Mouse (Mus musculus) forebrain, postnatal 0 days (tissue): ENCODE measurements at regions not wholly inside any gene's neighbourhood (a gene's known extent, or its start where the extent isn't known, plus 50 kb on each side); places are given as distances from the start of the nearest gene placed in this dataset.

Experiments used
- ATAC-seq: fragments of 200-750 bp; cut with Nextera tagmentation; 2 replicates; pipeline ENCODE4 v1.8.0; 2017; ENCODE audit warnings: mild to moderate bottlenecking, moderate library complexity
- DNase-seq: peaks from one replicate; pipeline ENCODE4 v3.0.0-alpha.2; 2015
- H3K27ac ChIP-seq: fragments of 300-500 bp; sonication (generic); 2 replicates; pipeline ENCODE4 v1.5.1; 2014; ENCODE audit warnings: low read depth, mild to moderate bottlenecking, antibody characterized with exemption, low read length, moderate library complexity, mixed read lengths
- H3K27me3 ChIP-seq: fragments of 300-500 bp; sonication (generic); 2 replicates; pipeline ENCODE4 v1.6.1; 2014; ENCODE audit warnings: mild to moderate bottlenecking, low read length, mixed read lengths; ENCODE audit not compliant: insufficient read depth
- H3K36me3 ChIP-seq: fragments of 300-500 bp; sonication (generic); 2 replicates; pipeline ENCODE4 v1.6.1; 2014; ENCODE audit warnings: mild to moderate bottlenecking, moderate library complexity; ENCODE audit not compliant: insufficient read depth
- H3K4me1 ChIP-seq: fragments of 300-500 bp; sonication (generic); 2 replicates; pipeline ENCODE4 v1.6.1; 2014; ENCODE audit warnings: antibody characterized with exemption; ENCODE audit not compliant: insufficient read depth
- H3K4me2 ChIP-seq: fragments of 300-500 bp; sonication (generic); 2 replicates; pipeline ENCODE4 v1.6.1; 2014; ENCODE audit warnings: low read depth, mild to moderate bottlenecking, moderate library complexity
- H3K4me3 ChIP-seq: fragments of 300-500 bp; sonication (generic); 2 replicates; pipeline ENCODE4 v1.5.1; 2014; ENCODE audit warnings: low read depth, low read length, mixed read lengths
- H3K9ac ChIP-seq: fragments of 300-500 bp; sonication (generic); 2 replicates; pipeline ENCODE4 v1.6.1; 2014; ENCODE audit warnings: mild to moderate bottlenecking
- H3K9me3 ChIP-seq: fragments of 300-500 bp; sonication (generic); 2 replicates; pipeline ENCODE4 v1.6.1; 2016; ENCODE audit warnings: low read length
- CTCF ChIP-seq: sonication (generic); IDR thresholded peaks from 2 replicates; pipeline ENCODE4 v1.5.1; 2016; ENCODE audit warnings: antibody characterized with exemption, control low read depth, low read depth
- WGBS: fragments of 180-500 bp; shearing (Covaris S2); extraction: QIAGEN DNeasy Blood & Tissue Kit; methylation state at CpG from one replicate; pipeline ENCODE4 v1.1.7; 2014; 5-methylcytosine and 5-hydroxymethylcytosine counted together

- DNase-seq (no peak), ATAC-seq (no peak)
- Histone ChIP-seq H3K4me2 (no peak overlapping the region), H3K4me1 (no peaks in the 10 kb centered on the region), H3K27me3 (no peaks in the 10 kb centered on the region), H3K9me3 (no peaks in the 10 kb centered on the region), H3K36me3 (no peaks in the 10 kb centered on the region), H3K27ac (no peak overlapping the region), H3K9ac (no peak overlapping the region), H3K4me3 (no peak overlapping the region)
- 45% methylated on average over 9 of the region's 9 CpGs for WGBS
- no peak for TF ChIP-seq CTCF
These were observed 816.5 kb upstream of the Car8 start for GRCm38 (mm10) chr4:9055266-9055820.

- DNase-seq (no peak), ATAC-seq (no peak)
- Histone ChIP-seq H3K9me3 (no peaks in the 10 kb centered on the region), H3K9ac (no peak overlapping the region), H3K4me3 (no peak overlapping the region), H3K4me1 (no peaks in the 10 kb centered on the region), H3K4me2 (no peak overlapping the region), H3K27ac (no peak overlapping the region), H3K27me3 (no peaks in the 10 kb centered on the region), H3K36me3 (no peaks in the 10 kb centered on the region)
- TF ChIP-seq CTCF = no peak
- WGBS = 82% methylated on average over 1 of the region's 1 CpGs
These were observed 810.0 kb upstream of the Car8 start for GRCm38 (mm10) chr4:9048817-9049216.

GRCm38 (mm10) chr4:9047151-9047550 is 808.3 kb upstream of the Car8 start:
- no peak overlapping the region for H3K27ac ChIP-seq
- no peak for TF ChIP-seq CTCF
- no peak overlapping the region for H3K4me2 ChIP-seq
- no peaks in the 10 kb centered on the region for H3K4me1 ChIP-seq
- ATAC-seq (no peak), DNase-seq (no peak)
- no peak overlapping the region for H3K4me3 ChIP-seq
- no peaks in the 10 kb centered on the region for H3K36me3 ChIP-seq
- H3K27me3 ChIP-seq = no peaks in the 10 kb centered on the region
- H3K9me3 ChIP-seq = no peaks in the 10 kb centered on the region
- 62% methylated on average over 4 of the region's 4 CpGs for WGBS
- no peak overlapping the region for H3K9ac ChIP-seq

GRCm38 (mm10) chr4:9046436-9046835 is 807.6 kb upstream of the Car8 start:
- TF ChIP-seq CTCF = no peak
- 91% methylated on average over 14 of the region's 14 CpGs for WGBS

GRCm38 (mm10) chr4:9046030-9046429 is 807.2 kb upstream of the Car8 start:
- no peaks in the 10 kb centered on the region for H3K9me3 ChIP-seq
- whole genome bisulfite sequencing = 72% methylated on average over 4 of the region's 4 CpGs
- H3K4me2 ChIP-seq = no peak overlapping the region
- H3K27ac ChIP-seq = no peak overlapping the region
- H3K4me3 ChIP-seq = no peak overlapping the region
- ATAC-seq = no peak
- TF ChIP-seq CTCF = no peak
- no peak for DNase-seq
- H3K27me3 ChIP-seq = no peaks in the 10 kb centered on the region
- no peak overlapping the region for H3K9ac ChIP-seq
- H3K36me3 ChIP-seq = no peaks in the 10 kb centered on the region
- no peaks in the 10 kb centered on the region for H3K4me1 ChIP-seq

More at GRCm38 (mm10) chr4:9046436-9046835, 807.6 kb upstream of the Car8 start:
- no peaks in the 10 kb centered on the region for H3K4me1 ChIP-seq
- no peak for ATAC-seq
- H3K36me3 ChIP-seq = no peaks in the 10 kb centered on the region
- H3K27me3 ChIP-seq = no peaks in the 10 kb centered on the region
- H3K9me3 ChIP-seq = no peaks in the 10 kb centered on the region
- H3K4me2 ChIP-seq = no peak overlapping the region
- no peak overlapping the region for H3K4me3 ChIP-seq
- no peak overlapping the region for H3K9ac ChIP-seq
- no peak for DNase-seq
- H3K27ac ChIP-seq = no peak overlapping the region

GRCm38 (mm10) chr4:9036005-9036404 is 797.2 kb upstream of the Car8 start:
- no peak for TF ChIP-seq CTCF
- H3K9ac ChIP-seq = no peak overlapping the region
- no peak for DNase-seq
- H3K4me2 ChIP-seq = no peak overlapping the region
- H3K27me3 ChIP-seq = peaks cover 2% of the 10 kb centered on the region; the same call in 1 of the 2 replicates
- no peaks in the 10 kb centered on the region for H3K9me3 ChIP-seq
- no peak overlapping the region for H3K27ac ChIP-seq
- H3K4me1 ChIP-seq = no peaks in the 10 kb centered on the region
- ATAC-seq = no peak
- H3K36me3 ChIP-seq = no peaks in the 10 kb centered on the region
- H3K4me3 ChIP-seq = no peak overlapping the region
- WGBS = 90% methylated on average over 4 of the region's 4 CpGs

- WGBS = 92% methylated on average over 4 of the region's 4 CpGs
- TF ChIP-seq CTCF = no peak
- ATAC-seq = no peak
These were observed 796.5 kb upstream of the Car8 start for GRCm38 (mm10) chr4:9035350-9035749.

More at GRCm38 (mm10) chr4:9035350-9035749, 796.5 kb upstream of the Car8 start:
- Histone ChIP-seq H3K27ac (no peak overlapping the region), H3K9me3 (no peaks in the 10 kb centered on the region), H3K4me3 (no peak overlapping the region), H3K9ac (no peak overlapping the region), H3K4me2 (no peak overlapping the region), H3K4me1 (no peaks in the 10 kb centered on the region), H3K36me3 (no peaks in the 10 kb centered on the region), H3K27me3 (peaks cover 3% of the 10 kb centered on the region; the same call in 1 of the 2 replicates)
- no peak for DNase-seq
